Mouse (Mus musculus): ENCODE measurements around the gene Vmn2r116.

GRCm38 (mm10) chr17:23433150-23433679 is 48.8 kb downstream of the Vmn2r116 start:
- TF ChIP-seq EP300 (optimal IDR thresholded peaks at IDR 0.05) (no peak), CTCF (IDR thresholded peaks at IDR 0.05; ENCODE audit: low read depth) (no peak)

All from stomach, postnatal 0 days (tissue).